Mouse (Mus musculus) induced T-regulatory cell, adult 2 months (primary cell): ENCODE results near the gene Sec14l5.

Experiments used
- DNase-seq: peaks from one replicate; pipeline ENCODE4 v3.0.0-alpha.2; 2012; ENCODE audit warnings: low read depth

Gene Sec14l5

DNA sequence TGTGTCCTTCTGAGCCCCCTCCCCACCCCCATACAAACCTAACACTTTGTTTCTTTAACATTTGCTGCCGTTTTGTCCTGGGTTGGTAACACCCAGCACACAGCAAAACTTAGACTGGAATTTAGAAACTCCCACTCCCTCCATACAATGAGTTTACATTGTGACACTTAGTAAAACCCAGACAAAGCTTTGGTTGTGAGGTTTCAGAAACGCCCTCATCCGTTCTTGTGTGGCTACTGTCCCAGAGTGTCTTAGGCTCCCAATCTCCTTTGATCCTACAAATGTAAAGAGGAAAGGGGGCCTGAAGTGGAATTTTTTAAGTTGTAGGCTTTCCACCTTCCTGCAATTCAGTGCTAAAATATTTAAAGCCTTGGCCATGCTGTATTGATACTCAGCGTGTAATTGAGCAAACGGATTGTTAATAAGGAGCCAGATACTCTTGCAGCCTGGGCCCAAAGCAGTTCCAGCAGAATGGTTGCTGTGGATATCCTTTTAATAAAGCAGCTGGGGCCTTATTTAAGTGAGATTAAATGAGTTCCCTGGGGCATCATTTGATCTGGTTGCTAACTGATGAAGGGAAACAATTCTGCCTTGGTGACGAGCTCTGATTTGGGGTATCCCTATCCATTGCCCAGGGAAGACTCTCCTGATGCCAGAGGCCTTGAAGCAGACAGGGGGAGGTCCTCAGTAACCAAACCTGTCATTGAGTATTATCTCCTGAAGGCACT, 6.6 kb downstream of the Sec14l5 start:
- no peak for DNase-seq

DNA sequence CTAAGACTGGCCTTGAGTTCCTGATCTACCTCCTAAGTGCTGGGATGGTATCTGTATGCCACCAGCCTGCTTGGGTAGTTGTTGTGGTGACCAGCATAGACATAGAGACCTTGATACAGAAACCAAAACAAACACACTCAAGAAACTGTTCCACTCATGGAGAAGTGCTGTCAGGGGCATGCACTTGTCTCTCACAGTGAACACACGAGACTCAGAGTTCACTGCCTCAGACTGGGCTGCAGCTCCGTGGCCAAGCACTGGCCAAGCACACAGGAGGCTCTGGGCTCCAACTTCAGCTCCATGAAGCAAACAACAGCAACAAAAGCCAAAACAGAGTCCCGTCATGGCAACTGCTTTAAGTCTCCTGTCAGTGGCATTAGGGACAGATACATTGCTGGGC, 8.1 kb downstream of the Sec14l5 start:
- DNase-seq: no peak

DNA sequence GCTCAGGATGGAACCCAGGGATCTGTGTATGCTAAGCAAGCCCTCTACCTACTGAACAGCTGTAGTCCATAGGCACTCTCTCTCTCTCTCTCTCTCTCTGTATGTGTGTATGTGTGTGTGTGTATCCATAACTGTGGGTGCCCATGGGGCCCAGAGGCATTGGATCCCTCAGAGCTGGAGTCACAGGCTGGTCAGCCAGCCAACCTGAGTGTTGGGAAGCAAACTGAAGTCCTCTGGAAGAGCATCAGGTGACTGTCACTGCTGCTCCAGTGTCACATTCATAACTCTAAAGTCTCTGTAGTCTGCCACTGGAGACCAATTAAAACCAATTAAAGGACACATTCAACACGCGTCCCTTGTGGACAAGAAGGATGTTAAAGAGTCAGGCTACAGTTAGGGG, 9.6 kb downstream of the Sec14l5 start:
- DNase-seq: no peak

GRCm38 (mm10) chr16:5157113-5157512, 10.2 kb downstream of the Sec14l5 start:
- DNase-seq: no peak

- no peak for DNase-seq
These were observed 12.3 kb downstream of the Sec14l5 start for GRCm38 (mm10) chr16:5159248-5159647.

GRCm38 (mm10) chr16:5164327-5164726, 17.4 kb downstream of the Sec14l5 start:
- DNase-seq: no peak

GRCm38 (mm10) chr16:5168038-5168437, 21.1 kb downstream of the Sec14l5 start:
- no peak for DNase-seq

DNA sequence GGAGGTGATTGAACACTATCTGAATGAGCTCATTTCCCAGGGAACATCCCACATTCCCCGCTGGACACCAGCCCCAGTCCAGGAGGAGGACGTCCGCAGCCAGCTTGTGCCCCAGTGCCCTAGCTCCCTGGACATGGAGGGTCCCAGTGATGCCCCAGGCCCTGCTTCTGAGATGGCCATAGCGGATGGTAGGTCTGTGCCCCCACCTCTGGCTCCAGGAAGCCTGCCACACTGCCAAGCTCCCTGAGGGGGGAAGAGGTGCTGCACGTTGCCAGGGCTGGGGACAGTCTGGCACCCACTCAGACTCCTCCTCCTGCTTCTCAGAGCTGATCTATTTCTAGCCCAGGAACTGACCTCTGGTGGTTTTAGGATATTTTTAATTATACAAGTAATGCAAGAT, 21.9 kb downstream of the Sec14l5 start:
- no peak for DNase-seq

DNA sequence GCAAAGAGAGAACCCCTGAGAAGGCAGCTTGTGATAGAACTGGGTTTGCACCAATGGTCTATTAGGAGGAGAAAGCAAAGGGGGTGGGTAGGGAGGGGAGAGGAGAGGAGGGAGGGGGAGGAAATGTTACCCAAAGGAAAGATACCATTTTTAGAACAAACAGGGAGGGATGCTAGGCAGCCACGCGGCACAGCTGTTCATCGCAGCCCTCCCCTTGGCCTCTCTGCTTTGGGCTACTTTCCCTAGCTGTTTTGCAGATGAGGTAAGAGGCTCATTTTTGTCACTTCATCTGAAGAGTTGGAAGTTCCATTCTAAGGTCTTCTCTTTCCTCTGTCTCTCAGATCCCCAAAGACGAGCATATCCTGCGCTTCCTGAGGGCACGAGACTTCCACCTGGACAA, 25.7 kb downstream of the Sec14l5 start:
- DNase-seq: no peak

GRCm38 (mm10) chr16:5183310-5183975, 36.5 kb downstream of the Sec14l5 start:
- DNase-seq: no peak

DNA sequence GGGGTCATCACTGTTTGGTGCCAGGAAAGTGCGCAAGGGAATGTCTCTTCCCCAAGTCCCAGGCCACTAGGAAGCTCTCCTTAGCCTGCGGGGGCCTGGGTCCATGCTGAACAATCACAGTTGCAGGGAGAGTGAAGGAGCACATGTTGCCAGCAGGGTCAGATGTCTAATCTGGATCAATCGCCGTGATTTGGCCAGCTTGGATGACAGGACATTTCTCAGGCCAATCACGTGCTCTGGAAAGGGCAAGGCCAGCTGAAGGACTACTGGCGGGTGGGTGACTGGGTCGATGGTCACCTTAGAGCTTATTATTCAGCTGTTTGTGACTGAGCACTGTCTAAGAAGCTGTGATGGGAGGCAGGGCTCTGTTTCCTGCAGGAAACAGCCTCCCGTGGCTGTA, 37.2 kb downstream of the Sec14l5 start:
- no peak for DNase-seq

DNA sequence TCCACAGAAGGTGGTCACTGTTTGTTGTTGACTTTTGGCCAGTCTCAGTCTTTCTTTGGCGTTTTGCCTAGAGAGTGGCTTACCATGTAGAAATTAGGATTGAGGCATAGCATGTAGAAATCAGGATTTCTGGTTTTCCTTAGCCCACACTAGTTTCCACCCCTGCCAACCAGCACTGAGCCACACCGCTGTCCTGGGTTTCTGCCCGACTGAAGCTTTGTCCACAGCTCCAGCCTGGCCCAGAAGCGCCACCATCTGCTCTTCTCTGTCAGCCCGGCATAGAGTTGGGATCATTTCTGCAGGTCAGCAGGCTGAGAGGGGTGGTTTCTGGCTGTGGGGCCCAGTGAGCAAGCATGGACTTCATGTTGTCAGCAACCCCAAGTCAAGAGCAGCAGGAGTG, 38.0 kb downstream of the Sec14l5 start:
- no peak for DNase-seq

GRCm38 (mm10) chr16:5185691-5186090, 38.8 kb downstream of the Sec14l5 start:
- DNase-seq: no peak

DNA sequence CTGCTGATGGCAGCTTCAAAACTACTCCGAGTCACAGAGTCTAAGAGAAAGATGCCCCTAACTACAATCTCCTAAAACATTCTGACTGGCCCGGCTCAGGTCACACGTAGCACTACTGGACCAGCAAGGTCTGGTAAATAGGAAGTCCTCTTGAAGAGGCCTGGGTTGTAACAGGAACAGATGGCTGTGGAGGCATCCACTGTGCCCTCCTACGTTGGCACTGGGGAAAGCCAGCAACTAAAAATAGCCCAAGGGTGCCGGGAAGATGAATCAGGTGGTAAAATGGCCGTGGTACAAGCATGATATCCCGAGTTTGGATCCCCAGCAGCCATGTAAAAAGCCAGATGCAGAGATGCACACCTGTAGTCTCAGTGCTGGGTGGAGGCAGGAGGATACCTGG, 39.3 kb downstream of the Sec14l5 start:
- no peak for DNase-seq

- DNase-seq: peak; percentile 73
These were observed 48.2 kb downstream of the Sec14l5 start for GRCm38 (mm10) chr16:5195080-5195479.

DNA sequence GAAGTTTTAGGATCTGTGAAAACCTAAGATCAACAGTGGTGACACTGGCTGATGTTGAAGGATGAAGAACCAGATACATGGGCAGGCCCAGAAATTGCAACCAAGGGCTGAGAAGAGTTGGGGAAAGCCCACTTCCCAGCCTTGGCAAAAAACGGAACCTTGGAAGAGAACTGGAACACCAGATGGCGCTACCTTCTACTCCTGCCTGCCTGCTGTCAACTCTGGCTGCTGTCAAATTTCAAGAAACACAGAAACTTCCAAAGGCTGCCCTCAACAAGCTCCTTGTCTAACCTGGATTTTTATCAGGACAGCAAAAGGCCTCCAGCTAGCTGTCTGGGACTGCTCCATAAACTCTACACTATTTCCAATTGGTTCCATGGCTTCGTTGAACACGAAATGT, 55.8 kb downstream of the Sec14l5 start:
- peak; percentile 70 for DNase-seq

- DNase-seq: peak; percentile 64
These were observed 56.3 kb downstream of the Sec14l5 start for GRCm38 (mm10) chr16:5203200-5203599.

DNA sequence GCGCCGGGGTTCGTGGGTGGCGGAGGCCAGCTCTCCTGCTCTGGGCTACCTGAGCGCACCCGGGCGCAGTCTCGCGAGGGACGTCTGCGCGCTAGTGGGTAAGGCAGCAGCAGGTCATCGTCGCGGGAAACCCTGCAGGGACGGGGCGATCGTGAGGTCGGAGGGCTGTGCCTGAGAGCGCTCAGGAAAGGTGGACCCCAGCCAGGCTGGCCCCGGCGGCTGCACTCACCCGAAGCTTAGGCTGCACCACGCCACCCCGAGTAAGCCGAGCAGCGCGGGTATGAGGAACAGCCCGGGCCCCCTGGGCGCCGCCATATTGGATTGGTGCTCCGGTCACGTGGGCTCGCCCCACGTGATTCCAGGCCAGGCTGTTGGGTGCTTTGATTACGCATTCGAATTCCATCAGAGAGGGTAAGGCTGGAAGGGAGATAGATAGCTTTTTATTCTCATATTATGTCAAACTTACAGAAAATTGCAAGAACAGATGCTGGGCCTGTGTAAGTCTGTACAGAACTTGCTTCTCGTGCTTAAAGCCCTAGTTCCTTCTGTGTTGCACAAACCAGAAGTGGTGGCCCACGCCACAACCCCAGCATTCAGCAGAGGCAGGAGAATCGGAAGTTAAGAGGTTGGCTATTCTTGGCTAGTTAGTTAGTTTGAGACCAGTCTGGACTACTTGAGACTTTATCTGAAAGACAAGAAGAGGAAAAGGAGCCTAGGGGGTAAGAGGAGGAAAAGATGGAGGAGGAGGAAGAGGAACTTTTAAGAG, 56.9 kb downstream of the Sec14l5 start, which contains the start of gene Nagpa:
TSS of gene Nagpa (minus strand) at position 345 of the 766 bp plus-strand sequence.
- DNase-seq: peak; percentile 88

- no peak for DNase-seq
These were observed 58.6 kb downstream of the Sec14l5 start for GRCm38 (mm10) chr16:5205431-5205970.

DNA sequence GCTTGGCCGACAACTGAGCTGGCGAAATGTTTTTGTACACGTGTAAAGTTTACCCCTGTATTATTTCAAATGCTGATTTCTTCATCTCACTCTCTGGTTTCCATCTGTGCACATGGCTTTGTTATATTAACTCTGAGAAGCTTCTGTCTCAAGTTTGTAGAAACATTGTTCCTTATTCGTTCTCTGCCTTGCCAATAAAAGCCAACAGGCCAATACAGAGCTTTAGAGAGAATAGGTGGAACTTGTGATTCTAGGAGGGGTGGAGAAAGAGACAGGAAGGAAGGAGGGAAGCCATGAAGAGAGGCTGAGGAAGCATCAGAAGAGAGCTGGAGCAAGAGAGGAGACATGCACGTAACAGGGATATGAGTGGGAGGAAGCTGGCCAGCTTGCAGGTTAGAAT, 59.1 kb downstream of the Sec14l5 start:
- no peak for DNase-seq

GRCm38 (mm10) chr16:5210365-5210764, 63.5 kb downstream of the Sec14l5 start:
- DNase-seq: no peak

- DNase-seq: no peak
These were observed 65.2 kb downstream of the Sec14l5 start for GRCm38 (mm10) chr16:5212150-5212549.

- DNase-seq: no peak
These were observed 67.2 kb downstream of the Sec14l5 start for GRCm38 (mm10) chr16:5214126-5214525.
